Mouse (Mus musculus) right cerebral cortex, postnatal 4 days (tissue): ENCODE measurements around the gene Castor1.

Experiments used
- DNase-seq: peaks from one replicate; pipeline ENCODE4 v3.0.0-alpha.2; 2022

Castor1 gene

GRCm38 (mm10) chr11:4264066-4264465 is 46.0 kb downstream of the Castor1 start:
- no peak for DNase-seq

GRCm38 (mm10) chr11:4266271-4267201 is 48.5 kb downstream of the Castor1 start:
- no peak for DNase-seq

- DNase-seq, result no peak
Measured at GRCm38 (mm10) chr11:4267202-4267578, 49.2 kb downstream of the Castor1 start.

- no peak for DNase-seq
Measured at GRCm38 (mm10) chr11:4268500-4268899, 50.5 kb downstream of the Castor1 start.

- no peak for DNase-seq
Measured at GRCm38 (mm10) chr11:4270744-4271459, 52.9 kb downstream of the Castor1 start.

- DNase-seq, result no peak
Measured at GRCm38 (mm10) chr11:4271544-4271943, 53.5 kb downstream of the Castor1 start.
